In genomic region chr6:86948746-86949145, GRCm38 (mm10) we compare ENCODE assay signal across 15 mouse cellular contexts.
"Had no signal": no experiment of that assay in that cellular context is flagged by ENCODE, and none has a peak within 500 bp of the region (broad histone marks: within the 10 kb centered on the region; RNA-seq: fewer than 3 reads in every experiment).

No protein-coding gene starts in this region.

- ATAC-seq: midbrain, embryonic 15.5 days had no signal

- H3K27ac ChIP-seq: kidney, postnatal 0 days; layer of hippocampus, adult 2 months; limb, embryonic 13.5 days; liver, embryonic 14.5 days; midbrain, embryonic 10.5 days; midbrain, embryonic 15.5 days; neural tube, embryonic 12.5 days had no signal

- H3K4me3 ChIP-seq: layer of hippocampus, adult 2 months; limb, embryonic 13.5 days; midbrain, embryonic 10.5 days; midbrain, embryonic 15.5 days; neural tube, embryonic 12.5 days had no signal

- H3K9ac ChIP-seq: limb, embryonic 13.5 days; liver, embryonic 14.5 days; midbrain, embryonic 15.5 days; neural tube, embryonic 12.5 days had no signal

- H3K4me1 ChIP-seq: midbrain, embryonic 15.5 days had no signal

- H3K4me2 ChIP-seq: limb, embryonic 13.5 days; midbrain, embryonic 15.5 days; neural tube, embryonic 12.5 days had no signal

- H3K27me3 ChIP-seq: limb, embryonic 13.5 days; midbrain, embryonic 15.5 days; neural tube, embryonic 12.5 days had no signal

- H3K9me3 ChIP-seq: limb, embryonic 13.5 days; midbrain, embryonic 10.5 days; midbrain, embryonic 15.5 days; neural tube, embryonic 12.5 days had no signal

- DNase-seq: kidney, adult 9 months; kidney, postnatal 36 days; left cerebral cortex, postnatal 4 days; lung, adult 18-20 months; lung, postnatal 36 days; retina, postnatal 1 day; thymus, adult 18-20 months; thymus, postnatal 36 days had no signal
